Mouse (Mus musculus) liver, embryonic 12.5 days (tissue): ENCODE measurements at regions not wholly inside any gene's neighbourhood (a gene's known extent, or its start where the extent isn't known, plus 50 kb on each side); places are given as distances from the start of the nearest gene placed in this dataset.

ENCODE experiments used
- ATAC-seq: fragments of 200-750 bp; cut with Nextera tagmentation; 2 replicates; pipeline ENCODE4 v1.8.0; 2017; ENCODE audit warnings: moderate number of reproducible peaks, mild to moderate bottlenecking, moderate library complexity
- H3K27ac ChIP-seq: fragments of 300-500 bp; sonication (generic); 2 replicates; pipeline ENCODE4 v1.5.1; 2016; ENCODE audit warnings: mild to moderate bottlenecking
- H3K27me3 ChIP-seq: fragments of 300-500 bp; sonication (generic); replicated peaks from 2 replicates; pipeline ENCODE4 v1.6.1; 2016; ENCODE audit warnings: mild to moderate bottlenecking, moderate library complexity
- H3K36me3 ChIP-seq: fragments of 300-500 bp; sonication (generic); 2 replicates; pipeline ENCODE4 v1.6.1; 2016; ENCODE audit warnings: mild to moderate bottlenecking, moderate library complexity
- H3K4me1 ChIP-seq: fragments of 300-500 bp; sonication (generic); 2 replicates; pipeline ENCODE4 v1.6.1; 2016
- H3K4me2 ChIP-seq: fragments of 300-500 bp; sonication (generic); 2 replicates; pipeline ENCODE4 v1.6.1; 2016; ENCODE audit warnings: mild to moderate bottlenecking, moderate library complexity
- H3K4me3 ChIP-seq: fragments of 300-500 bp; sonication (generic); 2 replicates; pipeline ENCODE4 v1.5.1; 2016; ENCODE audit warnings: mild to moderate bottlenecking, moderate library complexity
- H3K9ac ChIP-seq: fragments of 300-500 bp; sonication (generic); 2 replicates; pipeline ENCODE4 v1.6.1; 2016; ENCODE audit warnings: mild to moderate bottlenecking, moderate library complexity
- H3K9me3 ChIP-seq: fragments of 300-500 bp; sonication (generic); replicated peaks from 2 replicates; pipeline ENCODE4 v1.6.1; 2016; ENCODE audit warnings: mild to moderate bottlenecking, moderate library complexity
- WGBS: fragments of 180-500 bp; shearing (Covaris S2); methylation state at CpG from one replicate; pipeline ENCODE4 v1.1.7; 2016; ENCODE audit not compliant: insufficient replicate concordance; 5-methylcytosine and 5-hydroxymethylcytosine counted together

DNA sequence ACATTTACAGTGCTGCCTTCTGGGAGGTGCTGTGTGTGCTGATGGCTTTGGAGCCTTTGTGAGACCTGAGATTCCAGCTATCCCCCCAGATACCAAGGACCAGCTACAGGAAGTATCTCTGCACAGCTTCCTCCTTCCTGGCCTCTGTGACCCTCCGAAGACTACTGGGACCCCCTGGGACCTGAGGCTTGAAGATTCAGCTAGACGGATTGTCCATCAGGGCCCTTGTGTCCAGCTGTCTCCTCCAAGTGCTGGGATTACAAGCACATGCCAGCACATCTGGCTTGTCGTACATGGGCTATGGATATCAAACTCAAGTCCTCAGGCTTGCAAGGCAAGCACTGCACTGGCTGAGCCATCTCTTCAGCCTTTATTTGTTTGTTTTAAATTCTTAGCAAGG is 71.7 kb upstream of the Mpp6 start:
- no peak overlapping the region for H3K4me2 ChIP-seq
- no peak overlapping the region for H3K9ac ChIP-seq
- no peak for ATAC-seq
- H3K27ac ChIP-seq = no peak overlapping the region
- H3K4me3 ChIP-seq = no peak overlapping the region
- no peaks in the 10 kb centered on the region for H3K9me3 ChIP-seq
- H3K36me3 ChIP-seq = no peaks in the 10 kb centered on the region
- peaks cover 9% of the 10 kb centered on the region; the same call in 1 of the 2 replicates for H3K4me1 ChIP-seq
- 57% methylated on average over 3 of the region's 3 CpGs for WGBS
- H3K27me3 ChIP-seq = no peaks in the 10 kb centered on the region

DNA sequence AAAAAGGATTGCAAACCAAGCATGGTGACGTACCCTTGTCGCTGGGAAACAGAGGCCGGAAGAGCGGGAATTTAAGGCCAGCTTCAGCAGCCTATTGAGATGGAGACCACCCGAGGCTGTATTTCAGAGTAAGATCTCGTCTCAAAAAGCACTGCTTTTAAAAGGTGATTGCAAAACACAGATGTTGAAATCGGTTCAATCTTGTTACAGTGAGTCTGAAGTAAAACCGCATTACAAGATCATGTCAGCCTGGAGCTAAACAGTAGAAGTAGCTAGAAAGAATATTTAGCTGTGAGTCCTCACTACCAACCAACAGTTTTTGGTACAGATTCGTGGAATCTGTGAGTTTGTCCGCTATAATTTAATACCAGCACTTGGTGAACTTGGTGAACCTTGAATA is 69.0 kb upstream of the Mpp6 start:
- H3K27ac ChIP-seq = no peak overlapping the region
- no peak for ATAC-seq
- H3K4me3 ChIP-seq = no peak overlapping the region
- H3K4me1 ChIP-seq = peaks cover 9% of the 10 kb centered on the region; the same call in 1 of the 2 replicates
- H3K9ac ChIP-seq = no peak overlapping the region
- WGBS = 72% methylated on average over 10 of the region's 10 CpGs
- no peaks in the 10 kb centered on the region for H3K9me3 ChIP-seq
- H3K27me3 ChIP-seq = no peaks in the 10 kb centered on the region
- no peaks in the 10 kb centered on the region for H3K36me3 ChIP-seq
- no peak overlapping the region for H3K4me2 ChIP-seq

DNA sequence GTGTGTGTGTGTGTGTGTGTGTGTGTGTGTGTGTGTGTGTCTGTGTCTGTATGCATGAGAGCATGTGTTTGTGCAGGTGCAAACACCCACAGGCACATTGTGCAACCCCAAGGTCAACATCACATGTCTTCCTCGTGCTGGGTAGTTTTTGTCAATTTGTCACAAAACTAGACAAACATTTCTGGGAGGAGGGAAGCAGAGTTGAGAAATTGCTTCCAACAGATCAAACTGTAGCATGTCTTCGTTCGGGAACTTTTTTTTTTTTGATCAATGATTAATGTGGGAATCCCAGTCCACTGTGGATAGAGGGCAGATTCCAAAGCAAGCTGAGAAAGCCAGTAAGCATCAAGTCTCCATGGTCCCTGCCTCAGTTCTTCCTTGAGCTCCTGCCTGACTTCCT is 67.9 kb upstream of the Mpp6 start:
- Histone ChIP-seq H3K9me3 (no peaks in the 10 kb centered on the region), H3K4me3 (no peak overlapping the region), H3K4me1 (peaks cover 9% of the 10 kb centered on the region; the same call in 1 of the 2 replicates), H3K27me3 (no peaks in the 10 kb centered on the region), H3K4me2 (no peak overlapping the region), H3K9ac (no peak overlapping the region), H3K27ac (no peak overlapping the region), H3K36me3 (no peaks in the 10 kb centered on the region)
- 46% methylated on average over 3 of the region's 3 CpGs for WGBS
- ATAC-seq = no peak

DNA sequence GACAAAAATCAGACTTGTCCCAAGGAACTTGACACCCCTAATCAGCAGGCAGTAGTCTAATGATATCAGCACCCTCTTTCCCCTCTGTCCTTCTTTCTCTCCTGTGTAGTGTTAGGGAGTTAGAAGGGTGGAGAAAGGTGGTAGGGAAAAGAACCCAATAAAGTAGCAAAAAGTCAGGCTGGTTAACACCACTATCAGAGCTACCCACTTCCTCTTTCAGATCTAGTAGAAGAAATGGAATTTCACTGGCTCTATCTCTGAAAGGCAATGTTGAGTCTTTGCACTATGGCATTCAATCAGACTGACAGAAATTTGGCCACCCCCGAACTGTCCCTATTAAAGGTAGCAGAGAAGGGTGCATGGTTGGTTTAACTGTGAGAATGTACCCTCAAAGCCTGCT is 65.9 kb upstream of the Mpp6 start:
- 27% methylated on average over 1 of the region's 1 CpGs for WGBS

DNA sequence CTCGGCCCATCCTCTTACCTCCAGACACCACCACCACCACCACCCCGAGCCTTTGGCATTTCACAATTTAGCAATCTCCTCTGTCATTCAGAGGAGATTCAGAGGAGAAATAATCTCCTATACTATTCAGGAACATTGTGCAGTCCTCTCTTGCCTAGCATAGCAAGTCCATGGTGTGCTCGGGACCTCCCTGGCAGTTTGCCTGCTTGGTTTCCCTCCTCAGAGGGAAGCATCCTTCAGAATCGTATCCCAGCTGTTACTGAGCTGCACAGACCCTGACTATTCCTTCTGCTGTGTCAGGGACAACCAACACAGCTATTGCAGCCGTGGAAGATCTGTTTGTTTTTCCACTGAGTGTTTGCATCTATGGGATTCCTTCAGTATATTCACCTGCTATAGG is 63.3 kb upstream of the Mpp6 start:
- H3K9me3 ChIP-seq = no peaks in the 10 kb centered on the region
- H3K9ac ChIP-seq = no peak overlapping the region
- no peak overlapping the region for H3K4me2 ChIP-seq
- no peaks in the 10 kb centered on the region for H3K4me1 ChIP-seq
- no peak for ATAC-seq
- H3K4me3 ChIP-seq = no peak overlapping the region
- WGBS = 44% methylated on average over 5 of the region's 5 CpGs
- H3K27ac ChIP-seq = no peak overlapping the region
- no peaks in the 10 kb centered on the region for H3K36me3 ChIP-seq
- H3K27me3 ChIP-seq = no peaks in the 10 kb centered on the region

More for the DNA sequence above, 65.9 kb upstream of the Mpp6 start:
- H3K4me2 ChIP-seq = no peak overlapping the region
- no peak overlapping the region for H3K27ac ChIP-seq
- no peaks in the 10 kb centered on the region for H3K9me3 ChIP-seq
- H3K4me3 ChIP-seq = no peak overlapping the region
- no peaks in the 10 kb centered on the region for H3K27me3 ChIP-seq
- ATAC-seq = no peak
- H3K4me1 ChIP-seq = no peaks in the 10 kb centered on the region
- H3K36me3 ChIP-seq = no peaks in the 10 kb centered on the region
- H3K9ac ChIP-seq = no peak overlapping the region

- Histone ChIP-seq H3K9ac (no peak overlapping the region), H3K9me3 (no peaks in the 10 kb centered on the region), H3K27me3 (no peaks in the 10 kb centered on the region), H3K4me1 (no peaks in the 10 kb centered on the region), H3K4me3 (no peak overlapping the region), H3K4me2 (no peak overlapping the region), H3K27ac (no peak overlapping the region), H3K36me3 (no peaks in the 10 kb centered on the region)
- 59% methylated on average over 2 of the region's 2 CpGs for WGBS
- ATAC-seq = no peak
These were observed 57.6 kb upstream of the Mpp6 start for GRCm38 (mm10) chr6:50052416-50052815.

DNA sequence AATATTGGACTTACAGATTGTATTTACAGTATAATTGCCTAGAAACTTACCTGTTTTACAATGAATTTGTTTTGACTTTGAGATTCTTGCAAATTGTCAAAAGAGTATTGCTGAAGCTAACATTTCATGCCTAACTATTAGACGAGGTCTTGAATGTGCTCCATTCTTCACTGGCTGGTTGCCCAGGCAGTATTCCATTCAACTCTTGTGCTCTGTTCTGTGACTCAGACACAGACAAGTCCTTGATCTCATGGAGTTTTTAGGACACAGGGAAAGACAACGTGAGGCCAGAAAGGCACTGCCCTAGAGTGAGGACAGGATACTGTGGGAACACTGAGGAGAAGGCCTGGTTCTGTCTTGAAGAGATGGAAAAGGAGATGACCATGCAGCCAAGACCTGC is 57.0 kb upstream of the Mpp6 start:
- Histone ChIP-seq H3K36me3 (no peaks in the 10 kb centered on the region), H3K4me3 (no peak overlapping the region), H3K9ac (no peak overlapping the region), H3K27me3 (no peaks in the 10 kb centered on the region), H3K9me3 (no peaks in the 10 kb centered on the region), H3K4me1 (no peaks in the 10 kb centered on the region), H3K27ac (no peak overlapping the region), H3K4me2 (no peak overlapping the region)
- 67% methylated on average over 2 of the region's 2 CpGs for WGBS
- ATAC-seq = no peak

DNA sequence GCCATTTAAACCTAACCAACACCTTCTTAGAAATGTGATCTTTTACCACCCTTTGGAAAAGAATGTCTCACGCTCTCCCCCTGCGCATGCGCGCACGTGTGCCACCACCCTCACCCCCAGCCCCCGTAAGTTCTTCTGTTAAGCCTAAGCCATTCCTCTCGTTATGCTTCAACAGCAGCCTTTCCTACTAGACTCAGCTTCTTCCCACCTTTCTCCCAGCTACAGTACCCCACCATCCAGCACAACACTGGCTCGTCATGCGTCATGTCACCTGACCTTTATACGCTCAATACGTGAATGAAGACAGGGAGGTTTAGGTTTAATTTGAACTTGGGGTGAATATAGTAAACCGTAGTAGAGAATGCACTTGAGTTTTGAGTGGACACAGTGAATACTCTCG is 55.8 kb upstream of the Mpp6 start:
- H3K36me3 ChIP-seq = no peaks in the 10 kb centered on the region
- no peak overlapping the region for H3K4me2 ChIP-seq
- no peaks in the 10 kb centered on the region for H3K4me1 ChIP-seq
- WGBS = 85% methylated on average over 13 of the region's 13 CpGs
- H3K4me3 ChIP-seq = no peak overlapping the region
- no peak for ATAC-seq
- H3K9me3 ChIP-seq = no peaks in the 10 kb centered on the region
- H3K27me3 ChIP-seq = no peaks in the 10 kb centered on the region
- H3K9ac ChIP-seq = no peak overlapping the region
- no peak overlapping the region for H3K27ac ChIP-seq

- H3K36me3 ChIP-seq = no peaks in the 10 kb centered on the region
- H3K4me1 ChIP-seq = no peaks in the 10 kb centered on the region
- no peaks in the 10 kb centered on the region for H3K27me3 ChIP-seq
- no peak overlapping the region for H3K4me3 ChIP-seq
- 78% methylated on average over 11 of the region's 11 CpGs for WGBS
- no peak overlapping the region for H3K9ac ChIP-seq
- no peak overlapping the region for H3K4me2 ChIP-seq
- no peaks in the 10 kb centered on the region for H3K9me3 ChIP-seq
- H3K27ac ChIP-seq = no peak overlapping the region
- no peak for ATAC-seq
These were observed 51.4 kb upstream of the Mpp6 start for GRCm38 (mm10) chr6:50058596-50058995.

- WGBS = 76% methylated on average over 3 of the region's 3 CpGs
- H3K4me1 ChIP-seq = no peaks in the 10 kb centered on the region
- ATAC-seq = no peak
These were observed 50.1 kb upstream of the Mpp6 start for GRCm38 (mm10) chr6:50059917-50060316.

More at GRCm38 (mm10) chr6:50059917-50060316, 50.1 kb upstream of the Mpp6 start:
- Histone ChIP-seq H3K27me3 (no peaks in the 10 kb centered on the region), H3K4me3 (no peak overlapping the region), H3K4me2 (no peak overlapping the region), H3K9ac (no peak overlapping the region), H3K9me3 (no peaks in the 10 kb centered on the region), H3K36me3 (no peaks in the 10 kb centered on the region), H3K27ac (no peak overlapping the region)
